Mouse (Mus musculus) regulatory T cell (primary cell): ENCODE results near the gene Jkamp.
"Not testable (repeated sequence)": the region's sequence is repeated elsewhere in the genome, so short reads cannot be mapped to it uniquely, and the experiment has no call there.

Source experiments
- in situ Hi-C: fragments of 300-600 bp; cut with MboI, MseI; formaldehyde crosslinking; loops from one replicate; pipeline ENCODE4 v1.15.1; 2025; ENCODE audit warnings: high pct_unique_total_duplicates

Gene Jkamp

DNA sequence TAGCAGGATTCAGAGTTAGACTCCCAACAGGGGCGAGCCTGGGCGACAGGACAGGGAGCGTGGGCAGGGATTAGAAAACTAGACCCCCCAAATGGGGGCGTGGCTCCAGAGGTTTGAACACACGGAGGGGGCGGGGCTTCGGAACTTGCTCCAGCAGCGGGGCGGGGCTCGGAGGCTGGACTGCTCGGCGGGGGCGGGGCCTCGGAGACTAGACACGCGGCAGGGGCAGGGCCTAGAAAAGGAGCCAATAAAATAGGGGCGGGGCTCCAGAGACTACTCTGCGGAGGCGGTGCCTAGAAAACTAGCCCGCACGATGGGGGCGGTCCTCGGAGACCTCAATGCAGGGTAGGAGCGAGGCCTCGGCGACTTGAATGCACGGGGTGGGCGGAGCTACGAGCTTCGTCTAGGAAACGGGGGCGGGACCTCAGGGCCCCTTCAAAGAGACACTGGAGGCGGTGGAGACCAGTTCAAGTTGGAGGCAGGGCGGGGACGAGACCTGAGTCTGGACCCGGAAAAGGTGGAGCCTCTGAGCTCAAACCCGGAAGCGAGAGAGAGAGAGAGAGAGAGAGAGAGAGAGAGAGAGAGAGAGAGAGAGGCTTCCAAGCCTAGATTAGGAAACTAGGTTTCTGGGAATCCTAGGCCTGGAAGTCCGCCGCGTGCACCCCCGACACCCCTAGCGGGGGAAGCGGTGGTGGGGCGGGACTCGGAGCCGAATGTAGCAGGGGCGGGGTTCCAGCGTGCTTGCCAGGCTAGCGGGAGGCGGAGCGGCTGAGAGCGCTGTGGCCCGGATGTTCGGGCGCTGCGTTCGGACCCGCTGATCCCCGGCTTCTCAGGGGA, at the start of gene Jkamp, which contains the start of gene L3hypdh:
Gene Jkamp (plus strand): TSS at position 261 of the 837 bp plus-strand sequence.
Gene L3hypdh (minus strand): TSS at position 111 of the 837 bp plus-strand sequence.
- in situ Hi-C loops, result loop anchor here (25.0 kb wide), 2 partner anchors 577 to 677 kb away; partner anchors contain the start of genes Dhrs7 and Ppm1a

DNA sequence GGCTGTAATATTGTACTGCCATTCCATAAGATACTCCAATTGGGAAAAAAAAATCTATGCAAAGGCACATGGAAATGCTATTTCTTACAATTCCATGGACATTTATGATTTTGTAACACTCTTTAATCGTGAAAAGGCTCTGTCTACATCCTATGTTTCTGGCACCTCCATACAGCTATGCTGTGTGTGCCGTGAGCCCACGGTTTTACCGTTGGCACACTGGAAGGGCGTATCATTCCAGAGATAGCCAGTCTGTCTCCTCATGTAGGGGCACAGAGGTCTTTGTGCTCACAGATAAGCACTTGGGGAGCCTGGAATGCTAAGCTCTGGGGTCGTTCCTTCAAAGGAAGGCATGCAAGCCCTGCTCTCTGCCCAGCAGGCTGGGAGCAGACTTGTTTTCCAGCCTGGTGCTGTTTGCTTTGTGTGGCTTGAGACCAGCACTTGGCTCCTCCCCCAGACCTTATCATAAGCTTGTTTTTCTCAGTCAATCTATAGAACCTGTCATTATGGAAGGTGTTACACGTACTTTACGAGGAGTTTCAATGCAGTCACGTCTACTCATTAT, 49.2 kb upstream of the Jkamp start:
- in situ Hi-C loops, result loop anchor here (10.0 kb wide), 1 partner anchor 621 kb away; no protein-coding TSS in a partner anchor

DNA sequence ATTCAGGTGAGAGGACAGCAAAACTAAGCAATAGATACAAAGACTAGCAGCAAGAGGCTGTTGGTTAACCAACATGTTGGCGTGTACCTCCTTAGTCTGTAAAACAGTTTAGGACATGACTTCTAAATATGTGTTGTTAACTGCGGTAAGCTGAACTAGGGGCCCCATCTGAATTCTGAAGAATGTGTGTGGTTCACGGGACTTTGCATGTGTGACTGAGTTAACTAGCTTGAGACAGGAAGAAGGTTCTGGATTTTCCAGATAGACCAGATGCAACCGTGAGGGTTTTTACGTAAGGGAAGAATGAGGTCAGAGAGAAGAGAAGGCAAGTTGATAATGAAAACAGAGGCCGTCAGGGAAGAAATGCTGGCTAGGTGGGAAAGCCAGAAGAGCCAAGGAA, 48.3 kb upstream of the Jkamp start:
- in situ Hi-C loops, result loop anchor here (10.0 kb wide), 1 partner anchor 622 kb away; no protein-coding TSS in a partner anchor

- in situ Hi-C loops, result loop anchor here (10.0 kb wide), 1 partner anchor 624 kb away; no protein-coding TSS in a partner anchor
Measured at GRCm38 (mm10) chr12:72038866-72039265, 46.5 kb upstream of the Jkamp start.

- in situ Hi-C loops, result loop anchor here (10.0 kb wide), 1 partner anchor 625 kb away; no protein-coding TSS in a partner anchor
Measured at GRCm38 (mm10) chr12:72039501-72039900, 45.9 kb upstream of the Jkamp start.

DNA sequence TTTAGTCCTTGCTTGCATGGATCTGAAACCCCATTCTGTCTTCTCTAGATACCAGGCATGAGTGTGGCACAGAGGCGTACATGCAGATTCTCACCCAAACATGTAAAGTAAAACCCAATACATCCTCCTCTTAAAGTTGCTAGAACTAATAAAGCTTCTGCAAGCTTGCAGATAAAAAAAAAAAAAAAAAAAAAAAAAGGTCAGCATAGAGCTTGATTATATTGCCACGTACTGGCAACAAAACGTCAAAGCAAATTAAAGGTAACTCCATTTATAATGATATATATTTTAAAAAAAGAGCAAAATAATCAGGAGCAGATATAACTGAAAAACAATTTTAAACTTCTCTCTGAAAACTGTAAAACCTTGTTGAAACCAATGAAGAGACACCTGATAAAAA, 44.2 kb upstream of the Jkamp start:
- in situ Hi-C loops, result no loop called here

GRCm38 (mm10) chr12:72047513-72047912, 37.9 kb upstream of the Jkamp start:
- in situ Hi-C loops, result loop anchor here (5.0 kb wide), 1 partner anchor 280 kb away; no protein-coding TSS in a partner anchor

- in situ Hi-C loops, result not testable (repeated sequence)
Measured at GRCm38 (mm10) chr12:72050156-72050555, 35.2 kb upstream of the Jkamp start.

GRCm38 (mm10) chr12:72050821-72051220, 34.6 kb upstream of the Jkamp start:
- in situ Hi-C loops, result no loop called here

DNA sequence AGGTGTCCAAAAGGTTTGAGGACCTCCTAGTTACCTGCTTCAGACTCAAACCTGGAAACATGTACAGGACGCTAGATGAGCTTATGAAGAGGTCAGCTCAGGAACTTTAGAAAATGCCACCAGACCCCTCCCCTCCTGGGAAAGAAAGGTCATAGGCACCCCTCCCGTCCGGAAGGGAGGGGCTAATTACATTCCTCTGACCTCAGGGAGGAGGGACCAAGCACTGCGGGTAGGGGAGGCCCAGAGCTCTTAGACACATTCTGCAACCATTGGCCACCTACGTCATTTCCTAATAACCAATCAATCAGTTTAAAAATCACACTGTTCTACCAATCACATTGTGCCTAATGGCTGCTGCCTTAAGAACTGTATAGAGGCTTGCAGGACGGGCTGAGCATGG, 32.8 kb upstream of the Jkamp start:
- in situ Hi-C loops, result no loop called here

DNA sequence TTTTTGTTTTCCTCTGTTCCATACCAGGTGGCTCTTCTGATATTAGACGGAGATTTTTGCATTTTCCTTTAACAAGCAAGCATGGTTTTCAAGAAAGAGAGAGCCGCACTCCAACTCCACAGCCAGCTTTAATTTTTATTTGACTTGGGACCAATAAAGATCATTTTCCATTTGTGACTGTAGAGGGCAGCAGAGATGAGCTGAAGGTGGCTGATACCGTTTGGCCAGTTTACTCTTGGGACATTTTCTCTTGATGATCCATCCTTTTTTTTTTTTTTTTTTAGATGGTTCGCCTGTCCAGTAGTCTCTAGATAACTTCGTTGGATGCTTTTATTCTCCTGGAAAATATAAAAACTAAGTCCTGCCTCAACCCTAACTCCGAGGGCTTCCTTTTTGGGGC, 32.1 kb upstream of the Jkamp start:
- in situ Hi-C loops, result no loop called here

- in situ Hi-C loops, result no loop called here
Measured at GRCm38 (mm10) chr12:72053851-72054250, 31.5 kb upstream of the Jkamp start.

GRCm38 (mm10) chr12:72057780-72058179, 27.6 kb upstream of the Jkamp start:
- in situ Hi-C loops, result no loop called here

DNA sequence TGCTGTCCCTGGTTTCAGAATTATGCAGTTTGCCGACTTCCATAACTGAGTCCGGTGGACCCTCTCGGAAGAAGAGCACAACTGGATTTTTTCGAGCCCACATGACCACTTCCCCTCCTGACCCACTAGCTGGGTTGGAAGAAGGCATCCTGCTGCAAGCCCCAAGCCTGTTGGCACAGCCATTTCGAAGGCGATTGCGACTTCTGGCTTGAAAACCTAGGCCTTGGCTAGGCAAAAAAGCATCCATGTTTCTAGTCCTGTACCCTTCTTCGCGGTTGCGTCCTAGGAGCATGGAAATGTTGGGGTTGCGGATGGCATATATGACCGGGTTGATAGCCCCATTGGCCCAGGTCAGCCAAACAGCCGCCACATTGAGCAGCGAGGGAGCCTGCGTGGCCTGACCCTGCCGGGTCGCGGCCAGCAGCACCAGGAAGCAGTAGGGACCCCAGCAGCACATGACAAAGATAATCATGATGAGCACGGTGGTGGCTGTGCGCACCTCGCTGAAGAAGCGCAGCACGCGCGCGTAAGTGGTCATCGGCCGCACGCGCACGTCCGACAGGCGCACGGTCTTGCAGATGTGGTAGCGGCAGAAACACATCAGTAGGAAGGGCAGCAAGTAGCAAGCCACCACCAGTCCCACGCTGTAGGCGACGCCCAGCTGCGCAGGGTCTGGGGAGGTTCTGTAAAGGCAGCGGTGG, 15.6 kb upstream of the Jkamp start:
- in situ Hi-C loops, result loop anchor here (5.0 kb wide), 1 partner anchor 242 kb away; no protein-coding TSS in a partner anchor

GRCm38 (mm10) chr12:72070327-72071269, 14.8 kb upstream of the Jkamp start, which contains the start of gene Gpr135:
Gene Gpr135 (minus strand): TSS chr12:72071125.
- in situ Hi-C loops, result loop anchor here (5.0 kb wide), 1 partner anchor 243 kb away; no protein-coding TSS in a partner anchor

DNA sequence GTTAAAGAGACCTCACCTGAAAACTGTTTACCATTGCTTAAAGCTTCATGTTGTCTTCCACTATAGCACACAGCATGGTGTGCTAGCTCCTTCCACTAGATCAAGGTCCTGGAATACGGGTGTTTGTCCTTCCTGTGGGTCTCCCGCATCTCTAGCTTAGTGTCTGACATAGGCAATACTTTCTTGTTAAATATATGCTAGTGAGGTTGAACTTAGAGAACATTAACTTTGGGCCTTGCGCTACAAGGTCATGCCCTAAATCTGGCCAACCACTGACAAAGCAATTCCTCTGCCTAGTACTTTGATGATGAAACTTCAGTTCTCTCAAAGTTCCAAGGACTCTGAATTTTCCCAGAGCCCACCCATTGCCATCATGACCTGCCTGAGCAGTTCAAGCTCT, 7.1 kb upstream of the Jkamp start:
- in situ Hi-C loops, result loop anchor here (25.0 kb wide), 2 partner anchors 584 to 684 kb away; partner anchors contain the start of genes Dhrs7 and Ppm1a

DNA sequence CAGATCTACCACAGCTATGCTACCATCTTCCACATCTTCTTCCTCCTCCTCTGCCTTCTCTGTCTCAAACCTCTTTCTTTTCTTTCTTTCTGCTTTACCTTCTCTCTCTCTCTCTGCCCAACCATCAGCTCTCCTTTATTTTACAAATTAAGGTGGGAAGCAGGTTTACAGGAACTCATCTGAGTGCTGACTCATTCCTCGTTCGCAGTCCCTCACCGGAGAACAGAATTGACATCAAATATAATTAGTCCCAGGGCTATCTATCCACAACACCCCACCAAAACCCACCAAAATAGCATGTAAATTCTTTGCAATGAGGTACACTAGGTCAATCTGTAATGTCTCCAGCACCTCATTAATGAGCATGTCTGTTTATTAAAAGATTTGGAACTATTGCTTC, 3.4 kb upstream of the Jkamp start:
- in situ Hi-C loops, result loop anchor here (25.0 kb wide), 2 partner anchors 580 to 680 kb away; partner anchors contain the start of genes Dhrs7 and Ppm1a

GRCm38 (mm10) chr12:72082370-72082769, 3.0 kb upstream of the Jkamp start:
- in situ Hi-C loops, result loop anchor here (25.0 kb wide), 2 partner anchors 580 to 680 kb away; partner anchors contain the start of genes Dhrs7 and Ppm1a

DNA sequence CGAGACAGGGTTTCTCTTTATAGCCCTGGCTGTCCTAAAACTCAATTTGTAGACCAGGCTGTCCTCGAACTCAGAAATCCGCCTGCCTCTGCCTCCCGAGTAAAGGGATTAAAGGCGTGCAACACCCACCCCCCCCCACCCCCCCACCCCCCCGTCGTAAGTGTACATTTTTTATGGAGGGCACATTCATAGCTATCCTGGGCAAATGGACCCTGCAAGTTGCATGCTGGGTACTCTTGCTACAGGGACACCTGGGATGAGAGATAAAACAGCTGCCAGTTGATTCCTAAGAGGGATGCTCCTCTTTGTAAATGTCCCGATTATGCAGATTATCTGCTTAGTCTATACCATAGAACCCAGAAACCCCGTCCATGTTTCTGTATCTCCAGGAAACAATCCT, 2.1 kb upstream of the Jkamp start:
- in situ Hi-C loops, result loop anchor here (25.0 kb wide), 2 partner anchors 579 to 679 kb away; partner anchors contain the start of genes Dhrs7 and Ppm1a
